Mouse (Mus musculus) midbrain, postnatal 0 days (tissue): ENCODE results near the gene Sult2b1. TPM values are rescaled to one million over a fixed set of nuclear protein-coding genes. Genes with fewer than 3 reads are reported as not detected.

Source experiments
- ATAC-seq: fragments of 200-750 bp; cut with Nextera tagmentation; 2 replicates; pipeline ENCODE4 v1.8.0; 2017; ENCODE audit warnings: moderate number of reproducible peaks, mild to moderate bottlenecking, moderate TSS enrichment, moderate library complexity; ENCODE audit not compliant: low FRiP score
- DNase-seq: peaks from one replicate; pipeline ENCODE4 v3.0.0-alpha.2; 2015; ENCODE audit warnings: low spot score
- H3K27ac ChIP-seq: fragments of 300-500 bp; sonication (generic); 2 replicates; pipeline ENCODE4 v1.5.1; 2014; ENCODE audit warnings: low read depth, mild to moderate bottlenecking, low read length, mixed read lengths
- H3K27me3 ChIP-seq: fragments of 300-500 bp; sonication (generic); 2 replicates; pipeline ENCODE4 v1.6.1; 2014; ENCODE audit warnings: low read length, control low read depth, mixed read lengths; ENCODE audit not compliant: insufficient read depth
- H3K36me3 ChIP-seq: fragments of 300-500 bp; sonication (generic); 2 replicates; pipeline ENCODE4 v1.6.1; 2014; ENCODE audit warnings: low read length, control low read depth, mixed read lengths; ENCODE audit not compliant: insufficient read depth
- H3K4me1 ChIP-seq: fragments of 300-500 bp; sonication (generic); 2 replicates; pipeline ENCODE4 v1.6.1; 2014; ENCODE audit warnings: mild to moderate bottlenecking, control low read depth, antibody characterized with exemption, low read length, mixed read lengths; ENCODE audit not compliant: insufficient read depth
- H3K4me2 ChIP-seq: fragments of 300-500 bp; sonication (generic); 2 replicates; pipeline ENCODE4 v1.6.1; 2014; ENCODE audit warnings: low read depth, mild to moderate bottlenecking, low read length, mixed read lengths; ENCODE audit not compliant: poor library complexity, severe bottlenecking
- H3K4me3 ChIP-seq: fragments of 300-500 bp; sonication (generic); 2 replicates; pipeline ENCODE4 v1.5.1; 2014; ENCODE audit warnings: low read depth, mild to moderate bottlenecking, low read length, moderate library complexity
- H3K9ac ChIP-seq: fragments of 300-500 bp; sonication (generic); replicated peaks from 2 replicates; pipeline ENCODE4 v1.6.1; 2014; ENCODE audit warnings: mild to moderate bottlenecking, low read length, moderate library complexity, mixed read lengths; ENCODE audit not compliant: poor library complexity, severe bottlenecking
- H3K9me3 ChIP-seq: fragments of 300-500 bp; sonication (generic); 2 replicates; pipeline ENCODE4 v1.6.1; 2016; ENCODE audit warnings: low read length, control low read depth
- CTCF ChIP-seq: IDR thresholded peaks from 2 replicates; pipeline ENCODE4 v1.5.1; 2016; ENCODE audit warnings: antibody characterized with exemption, mild to moderate bottlenecking
- WGBS: fragments of 180-500 bp; shearing (Covaris S2); extraction: QIAGEN DNeasy Blood & Tissue Kit; methylation state at CpG from one replicate; pipeline ENCODE4 v1.1.7; 2014; 5-methylcytosine and 5-hydroxymethylcytosine counted together
- polyA plus RNA-seq: library from polyadenylated mRNA; unstranded; fragments of >200 nt; fragmentation: Nextera tagmentation; extraction: Ambion mirVana; gene quantifications from 2 replicates; pipeline ENCODE4 v1.2.1, GENCODE M21; 2015
- total RNA-seq: library from RNA; depleted of rRNA; stranded (reverse); fragments of >200 nt; gene quantifications from 2 replicates; pipeline ENCODE4 v1.2.3, GENCODE M21; 2014; rRNA removed

Sult2b1 gene
- total RNA-seq (5.0 and 5.1 TPM in 2 replicates), polyA plus RNA-seq (5.6 and 6.1 TPM in 2 replicates)

GRCm38 (mm10) chr7:45784524-45785372 lies at the start of gene Sult2b1:
Gene Sult2b1 (minus strand): TSS chr7:45784669.
- peak within 1 kb of the TSS; percentile 92 for H3K27ac ChIP-seq
- H3K36me3 ChIP-seq: peaks cover 18% of the 10 kb centered on the region
- ATAC-seq (peak; percentile 80), DNase-seq (peak; percentile 99)
- peaks cover 5% of the 10 kb centered on the region; the same call in 1 of the 2 replicates for H3K4me1 ChIP-seq
- 12% methylated on average over 20 of the region's 20 CpGs for WGBS
- peak within 1 kb of the TSS; percentile 88 for H3K4me2 ChIP-seq
- TF ChIP-seq CTCF: no peak
- H3K9me3 ChIP-seq: no peaks in the 10 kb centered on the region
- H3K27me3 ChIP-seq: no peaks in the 10 kb centered on the region
- peak within 1 kb of the TSS; percentile 92 for H3K4me3 ChIP-seq
- H3K9ac ChIP-seq: peak within 1 kb of the TSS; percentile 99

GRCm38 (mm10) chr7:45833924-45834323 lies 49.5 kb upstream of the Sult2b1 start:
- no peak overlapping the region; the same call in 1 of the 2 replicates for H3K9ac ChIP-seq
- no peak for TF ChIP-seq CTCF

GRCm38 (mm10) chr7:45833148-45833790 lies 48.8 kb upstream of the Sult2b1 start:
- H3K4me1 ChIP-seq: peaks cover 3% of the 10 kb centered on the region; the same call in 1 of the 2 replicates
- H3K4me3 ChIP-seq: peak overlapping the region; percentile 25
- H3K9me3 ChIP-seq: no peaks in the 10 kb centered on the region
- no peak for ATAC-seq
- no peak for DNase-seq
- peaks cover 21% of the 10 kb centered on the region; the same call in 1 of the 2 replicates for H3K36me3 ChIP-seq
- 5% methylated on average over 76 of the region's 86 CpGs for WGBS
- TF ChIP-seq CTCF: no peak
- H3K27ac ChIP-seq: no peak overlapping the region
- H3K27me3 ChIP-seq: peaks cover 28% of the 10 kb centered on the region
- peak overlapping the region; percentile 39; the same call in 1 of the 2 replicates for H3K9ac ChIP-seq
- peak overlapping the region; percentile 36 for H3K4me2 ChIP-seq

More at GRCm38 (mm10) chr7:45833924-45834323, 49.5 kb upstream of the Sult2b1 start:
- ATAC-seq: no peak
- Histone ChIP-seq H3K36me3 (peaks cover 20% of the 10 kb centered on the region; the same call in 1 of the 2 replicates), H3K9me3 (no peaks in the 10 kb centered on the region), H3K4me2 (peak overlapping the region; percentile 36; the same call in 1 of the 2 replicates), H3K4me1 (peaks cover 3% of the 10 kb centered on the region; the same call in 1 of the 2 replicates), H3K27me3 (peaks cover 28% of the 10 kb centered on the region), H3K4me3 (peak overlapping the region; percentile 25), H3K27ac (no peak overlapping the region)
- DNase-seq: no peak
- 20% methylated on average over 18 of the region's 31 CpGs for WGBS

GRCm38 (mm10) chr7:45832428-45832827 lies 48.0 kb upstream of the Sult2b1 start:
- Histone ChIP-seq H3K4me2 (peak overlapping the region; percentile 36; the same call in 1 of the 2 replicates), H3K27ac (no peak overlapping the region), H3K9ac (no peak overlapping the region), H3K27me3 (peaks cover 28% of the 10 kb centered on the region), H3K4me1 (peaks cover 3% of the 10 kb centered on the region; the same call in 1 of the 2 replicates), H3K9me3 (no peaks in the 10 kb centered on the region), H3K4me3 (peak overlapping the region; percentile 25; the same call in 1 of the 2 replicates), H3K36me3 (peaks cover 29% of the 10 kb centered on the region)
- no peak for ATAC-seq
- WGBS: 9% methylated on average over 28 of the region's 30 CpGs
- DNase-seq: no peak
- no peak for TF ChIP-seq CTCF

- H3K9ac ChIP-seq: 0 out of 2 replicates have a peak overlapping the region, but pooled peaks have one; percentile 58
These were observed 46.7 kb upstream of the Sult2b1 start for GRCm38 (mm10) chr7:45831128-45831525.

More at GRCm38 (mm10) chr7:45831128-45831525, 46.7 kb upstream of the Sult2b1 start:
- H3K4me3 ChIP-seq: peak overlapping the region; percentile 79
- ATAC-seq (peak; percentile 11; the same call in 1 of the 2 replicates), DNase-seq (no peak)
- H3K27ac ChIP-seq: peak overlapping the region; percentile 77
- H3K36me3 ChIP-seq: peaks cover 42% of the 10 kb centered on the region
- no peaks in the 10 kb centered on the region for H3K9me3 ChIP-seq
- H3K27me3 ChIP-seq: peaks cover 28% of the 10 kb centered on the region
- H3K4me1 ChIP-seq: peaks cover 3% of the 10 kb centered on the region; the same call in 1 of the 2 replicates
- WGBS: 18% methylated on average over 5 of the region's 5 CpGs
- no peak for TF ChIP-seq CTCF
- H3K4me2 ChIP-seq: peak overlapping the region; percentile 88
